11 mouse cellular contexts compared by ENCODE assay signal in the genomic region with DNA sequence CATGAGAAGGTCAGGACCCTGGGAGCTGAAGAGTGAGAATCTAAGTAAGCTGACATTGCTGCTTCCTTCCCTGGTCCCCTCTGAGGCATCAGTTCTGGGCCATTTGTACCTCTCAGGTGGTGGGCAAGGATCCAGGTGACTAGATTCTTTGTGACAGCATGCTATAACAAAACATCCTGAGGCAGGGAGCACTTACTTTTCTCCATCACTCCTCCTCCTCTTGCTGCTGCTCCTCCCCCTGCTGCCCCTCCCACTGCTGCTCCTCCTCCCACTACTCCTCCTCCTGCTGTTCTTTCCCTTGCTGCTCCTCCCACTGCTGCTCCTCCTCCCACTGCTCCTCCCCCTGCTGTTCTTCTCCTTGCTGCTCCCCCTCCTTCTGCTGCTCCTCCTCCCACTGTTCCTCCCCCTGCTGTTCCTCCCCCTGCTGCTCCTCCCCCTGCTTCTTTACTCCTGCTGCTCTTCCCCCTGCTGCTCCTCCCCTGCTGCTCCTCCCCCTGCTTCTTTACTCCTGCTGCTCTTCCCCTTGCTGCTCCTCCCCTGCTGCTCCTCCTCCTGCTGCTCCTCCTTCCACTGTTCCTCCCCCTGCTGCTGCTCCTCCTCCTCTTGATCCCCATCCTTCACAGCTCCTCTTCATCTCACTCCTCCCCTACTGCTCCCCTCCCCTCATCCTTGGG. TPM values are rescaled to one million over a fixed set of nuclear protein-coding genes. Genes with fewer than 3 reads are reported as not detected.
DNase-seq lines count a peak whose midpoint lies in the region; ATAC-seq lines count a peak whose summit lies in the region.
"Had no signal": no experiment of that assay in that cellular context is flagged by ENCODE, and none has a peak within 500 bp of the region (broad histone marks: within the 10 kb centered on the region; RNA-seq: fewer than 3 reads in every experiment).

No protein-coding gene starts in this region.

- peak; percentile 13 to 42 for DNase-seq in layer of hippocampus, adult 18-20 months (ENCODE audit: low spot score in 2 of 2)
- DNase-seq in layer of hippocampus, adult 9-10 months (ENCODE audit: low spot score): no peak
- DNase-seq in 3134 (ENCODE audit: extremely low read depth, insufficient read length, low spot score): peak; percentile 30
- DNase-seq in ES-CJ7 (ENCODE audit: low read depth, low spot score): peak; percentile 55
- no peak for DNase-seq in adrenal gland, postnatal 4 days (ENCODE audit: low spot score in 2 of 2)
- DNase-seq in natural killer cell, adult 2 months (ENCODE audit: low spot score in 2 of 2): no peak
- DNase-seq: kidney, adult 9 months; spleen, adult 18-20 months; thymus, postnatal 4 days had no signal

- H3K27me3 ChIP-seq in forebrain, embryonic 16.5 days (replicated peaks; ENCODE audit: control insufficient read depth, insufficient read depth, low read length): no peaks in the 10 kb centered on the region

- H3K9ac ChIP-seq in forebrain, embryonic 16.5 days (replicated peaks; ENCODE audit: low read depth, low read length): no peak overlapping the region

- H3K4me3 ChIP-seq in forebrain, embryonic 16.5 days (replicated peaks; ENCODE audit: low read length): no peak overlapping the region
- H3K4me3 ChIP-seq: heart, embryonic 10.5 days had no signal

- H3K9me3 ChIP-seq in forebrain, embryonic 16.5 days (ENCODE audit: control insufficient read depth, low read length): no peaks in the 10 kb centered on the region
- H3K9me3 ChIP-seq: heart, embryonic 10.5 days had no signal

- H3K4me2 ChIP-seq in forebrain, embryonic 16.5 days (ENCODE audit: low read length): no peak overlapping the region

- no peak overlapping the region; the same call in 1 of the 2 replicates for H3K27ac ChIP-seq in forebrain, embryonic 16.5 days (ENCODE audit: low read length)
- H3K27ac ChIP-seq: heart, embryonic 10.5 days had no signal

- H3K4me1 ChIP-seq in forebrain, embryonic 16.5 days (replicated peaks; ENCODE audit: control insufficient read depth, insufficient read depth, low read length): no peaks in the 10 kb centered on the region; the same call in none of the 2 replicates

- H3K36me3 ChIP-seq in forebrain, embryonic 16.5 days (ENCODE audit: control insufficient read depth, insufficient read depth): no peaks in the 10 kb centered on the region
- H3K36me3 ChIP-seq: heart, embryonic 10.5 days had no signal

- peak; percentile 59 for ATAC-seq in forebrain, embryonic 16.5 days

RNA-seq across cellular contexts. Expression of gene Wnt7a, which starts 39.1 kb away (rescaled TPM):
- total RNA-seq in layer of hippocampus, adult 18-20 months (2021): 10 to 100 TPM; 18.8 to 27.8 TPM
- 22.7 and 23.0 TPM in 2 replicates for polyA plus RNA-seq in forebrain, embryonic 16.5 days (2015; fragmentation: Nextera tagmentation; extraction: Ambion mirVana)
- under 1 TPM; 0.08 to 0.34 TPM for total RNA-seq in adrenal gland, postnatal 4 days (2021)

Comparison
In these comparisons a context has a peak if more than half of its experiments do, and no peak if none do; other contexts are left out.
1. DNase-seq: peak in layer of hippocampus, adult 18-20 months (2 of 2), 3134 (single experiment) and ES-CJ7 (single experiment); none in layer of hippocampus, adult 9-10 months (single experiment), adrenal gland, postnatal 4 days (0 of 2) and natural killer cell, adult 2 months (0 of 2).
2. RNA of gene Wnt7a, which starts 39.1 kb away (total RNA-seq): 18.8 to 27.8 TPM in layer of hippocampus, adult 18-20 months; 0.08 to 0.34 TPM in adrenal gland, postnatal 4 days; every median in the first group is over 10 times any median in the second.